In the genomic region with DNA sequence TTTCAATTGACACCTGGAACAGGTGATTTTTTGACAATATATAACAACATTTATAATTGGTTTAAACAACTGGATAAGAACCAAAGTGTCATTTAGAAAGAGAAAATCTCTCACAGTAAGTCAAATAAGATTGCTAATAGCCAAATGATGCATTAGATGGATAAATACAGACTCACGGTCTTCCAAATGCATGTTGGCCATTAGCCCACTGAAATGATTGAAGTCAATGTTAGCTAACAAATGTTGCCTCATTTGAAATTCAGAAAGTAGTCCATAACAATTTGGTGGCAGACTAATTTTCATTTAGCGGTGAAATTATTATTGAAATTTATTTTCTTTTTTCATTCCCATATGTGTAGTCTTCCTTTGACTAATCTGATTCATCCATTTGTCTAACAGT, we compare ENCODE assay signal across 27 mouse cellular contexts.
"Had no signal": no experiment of that assay in that cellular context is flagged by ENCODE, and none has a peak within 500 bp of the region (broad histone marks: within the 10 kb centered on the region; RNA-seq: fewer than 3 reads in every experiment).

No protein-coding gene starts in this region.

- H3K9ac ChIP-seq: embryonic facial prominence, embryonic 12.5 days; embryonic facial prominence, embryonic 13.5 days; embryonic facial prominence, embryonic 15.5 days; forebrain, embryonic 12.5 days; forebrain, embryonic 13.5 days; forebrain, embryonic 15.5 days; forebrain, postnatal 0 days had no signal

- H3K27me3 ChIP-seq: embryonic facial prominence, embryonic 12.5 days; embryonic facial prominence, embryonic 13.5 days; embryonic facial prominence, embryonic 15.5 days; forebrain, embryonic 12.5 days; forebrain, embryonic 13.5 days; forebrain, embryonic 15.5 days had no signal

- H3K27ac ChIP-seq: embryonic facial prominence, embryonic 10.5 days; embryonic facial prominence, embryonic 12.5 days; embryonic facial prominence, embryonic 13.5 days; embryonic facial prominence, embryonic 15.5 days; forebrain, embryonic 12.5 days; forebrain, embryonic 13.5 days; forebrain, embryonic 15.5 days; heart, adult 2 months; heart, embryonic 10.5 days had no signal

- H3K4me2 ChIP-seq: embryonic facial prominence, embryonic 12.5 days; embryonic facial prominence, embryonic 13.5 days; embryonic facial prominence, embryonic 15.5 days; forebrain, embryonic 12.5 days; forebrain, embryonic 13.5 days; forebrain, embryonic 15.5 days had no signal

- H3K4me3 ChIP-seq: embryonic facial prominence, embryonic 10.5 days; embryonic facial prominence, embryonic 12.5 days; embryonic facial prominence, embryonic 13.5 days; embryonic facial prominence, embryonic 15.5 days; erythroblast, embryonic 14.5 days; forebrain, embryonic 12.5 days; forebrain, embryonic 13.5 days; forebrain, embryonic 15.5 days; gastrocnemius, adult 2 months; heart, adult 2 months; heart, embryonic 10.5 days had no signal

- H3K36me3 ChIP-seq: embryonic facial prominence, embryonic 10.5 days; embryonic facial prominence, embryonic 12.5 days; embryonic facial prominence, embryonic 13.5 days; embryonic facial prominence, embryonic 15.5 days; forebrain, embryonic 12.5 days; forebrain, embryonic 15.5 days; heart, embryonic 10.5 days had no signal

- H3K4me1 ChIP-seq: embryonic facial prominence, embryonic 10.5 days; embryonic facial prominence, embryonic 12.5 days; embryonic facial prominence, embryonic 13.5 days; embryonic facial prominence, embryonic 15.5 days; forebrain, embryonic 12.5 days; forebrain, embryonic 13.5 days; forebrain, embryonic 15.5 days; heart, embryonic 10.5 days had no signal

- DNase-seq: cerebellum, adult 8-10 months; cerebellum, adult 9-10 months; cerebellum, adult 9-11 months; cerebellum, postnatal 10 days; cerebellum, postnatal 14 days; cerebellum, postnatal 25 days; cerebellum, postnatal 36 days; embryo, embryonic 11 days; forebrain, postnatal 0 days; gastrocnemius, adult 2 months; gastrocnemius, postnatal 10 days; gastrocnemius, postnatal 14 days; gastrocnemius, postnatal 25 days; gastrocnemius, postnatal 36 days; heart, adult 11 months; heart, adult 18-20 months; heart, adult 2 months had no signal

- H3K9me3 ChIP-seq: embryonic facial prominence, embryonic 10.5 days; embryonic facial prominence, embryonic 12.5 days; embryonic facial prominence, embryonic 13.5 days; embryonic facial prominence, embryonic 15.5 days; forebrain, embryonic 12.5 days; forebrain, embryonic 13.5 days; forebrain, embryonic 15.5 days; heart, embryonic 10.5 days had no signal

- ATAC-seq: forebrain, embryonic 13.5 days; forebrain, embryonic 15.5 days; forebrain, embryonic 16.5 days; forebrain, postnatal 0 days had no signal
